Mouse (Mus musculus) lung, adult 2 months (tissue): ENCODE measurements around the gene Kdr.

Source experiments
- CTCF ChIP-seq: fragments of 200-500 bp; IDR thresholded peaks from 2 replicates; pipeline ENCODE4 v1.5.1; 2011; ENCODE audit warnings: mild to moderate bottlenecking, low read length, control low read depth; ENCODE audit not compliant: insufficient read depth
- POLR2A ChIP-seq: fragments of 200-500 bp; IDR thresholded peaks from 2 replicates; pipeline ENCODE4 v1.6.1; 2011; ENCODE audit warnings: low read depth, mild to moderate bottlenecking, control low read depth, low read length, borderline replicate concordance; ENCODE audit errors: extremely low read depth

DNA sequence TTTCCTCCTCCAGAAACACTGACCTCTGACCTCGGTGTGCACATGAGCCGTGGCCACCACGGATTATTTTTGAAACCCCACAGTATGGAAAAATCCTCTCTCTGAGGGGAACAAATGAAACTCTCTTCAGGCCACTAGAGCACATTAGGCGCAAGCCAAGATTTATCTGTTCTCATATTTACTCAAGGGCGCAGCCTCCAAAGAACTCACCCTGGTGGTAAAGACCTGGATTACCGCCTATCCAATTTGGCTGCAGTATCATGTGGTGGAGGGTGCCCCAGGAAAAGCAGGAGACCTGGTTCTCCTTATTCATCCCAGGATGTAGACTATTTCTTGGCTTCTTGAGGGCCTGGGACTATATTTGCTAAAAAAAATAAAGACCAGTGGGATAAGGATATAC lies 48.5 kb upstream of the Kdr start:
- TF ChIP-seq POLR2A (no peak), CTCF (no peak)
